Mouse (Mus musculus): ENCODE data around the gene Poc1b.
A peak's percentile ranks its signal among the peaks of the same experiment; 100 is the strongest.

The Poc1b gene

GRCm38 (mm10) chr10:99106703-99107631 lies at the start of gene Poc1b:
Poc1b (plus strand) TSS chr10:99107036.
- peak; percentile 72 for DNase-seq (ENCODE audit: low read depth, low spot score)

DNA sequence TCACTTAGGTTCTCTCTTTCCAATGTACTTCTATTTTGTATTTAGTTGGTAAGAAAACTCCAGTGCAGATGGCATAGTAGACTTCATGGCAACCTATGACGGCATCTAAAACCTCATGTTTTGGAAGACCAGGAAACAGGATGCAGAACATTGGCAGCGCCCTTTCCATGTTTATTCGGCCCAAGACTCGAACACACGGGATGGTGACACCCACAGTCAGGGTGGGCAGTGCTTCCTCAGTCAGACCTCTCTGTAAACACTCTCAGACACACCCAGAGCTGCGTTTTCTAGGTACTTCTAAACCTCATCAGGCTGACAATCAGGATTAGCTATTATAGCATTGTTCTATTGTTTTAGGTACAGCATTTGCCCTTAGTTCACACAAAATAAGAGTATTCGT lies 46.2 kb upstream of the Poc1b start:
- no peak for DNase-seq (ENCODE audit: low read depth, low spot score)

GRCm38 (mm10) chr10:99061418-99061817 lies 45.4 kb upstream of the Poc1b start:
- no peak for DNase-seq (ENCODE audit: low read depth, low spot score)

- no peak for DNase-seq (ENCODE audit: low read depth, low spot score)
Observed at GRCm38 (mm10) chr10:99062546-99062945, 44.3 kb upstream of the Poc1b start.

GRCm38 (mm10) chr10:99076113-99076895 lies 30.5 kb upstream of the Poc1b start:
- DNase-seq (ENCODE audit: low read depth, low spot score): peak; percentile 74

- DNase-seq (ENCODE audit: low read depth, low spot score): no peak
Observed at GRCm38 (mm10) chr10:99078621-99079020, 28.2 kb upstream of the Poc1b start.

GRCm38 (mm10) chr10:99081569-99081990 lies 25.3 kb upstream of the Poc1b start:
- DNase-seq (ENCODE audit: low read depth, low spot score): peak; percentile 92

DNA sequence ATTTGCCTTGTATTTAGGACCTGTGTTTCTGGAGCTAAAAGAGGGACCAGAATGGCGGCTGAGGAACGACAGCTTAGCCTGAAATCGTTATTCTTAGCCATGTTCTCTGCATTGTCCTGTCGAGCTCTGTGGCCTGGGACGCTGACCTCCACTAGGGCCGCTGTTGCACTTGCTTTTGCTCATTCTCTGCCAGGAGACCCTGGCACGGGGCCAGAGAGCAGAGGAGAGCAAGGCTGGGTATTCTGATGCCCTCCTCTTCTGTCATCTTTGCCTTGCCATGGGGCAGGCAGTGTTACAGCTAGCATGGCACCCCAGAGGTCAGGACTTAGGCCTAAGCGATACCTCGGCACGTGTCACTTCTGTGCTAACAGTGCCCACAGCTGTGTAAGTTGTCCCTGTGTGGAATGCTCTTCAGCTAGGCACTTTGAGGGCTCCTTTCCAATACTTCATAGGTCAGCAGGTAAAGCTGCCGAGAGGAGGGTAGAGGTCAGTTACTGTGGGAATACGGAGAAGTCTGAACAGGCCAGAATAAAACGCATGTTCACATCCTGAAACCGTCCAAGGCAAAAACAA lies 23.3 kb upstream of the Poc1b start:
- no peak for DNase-seq (ENCODE audit: low read depth, low spot score)

DNA sequence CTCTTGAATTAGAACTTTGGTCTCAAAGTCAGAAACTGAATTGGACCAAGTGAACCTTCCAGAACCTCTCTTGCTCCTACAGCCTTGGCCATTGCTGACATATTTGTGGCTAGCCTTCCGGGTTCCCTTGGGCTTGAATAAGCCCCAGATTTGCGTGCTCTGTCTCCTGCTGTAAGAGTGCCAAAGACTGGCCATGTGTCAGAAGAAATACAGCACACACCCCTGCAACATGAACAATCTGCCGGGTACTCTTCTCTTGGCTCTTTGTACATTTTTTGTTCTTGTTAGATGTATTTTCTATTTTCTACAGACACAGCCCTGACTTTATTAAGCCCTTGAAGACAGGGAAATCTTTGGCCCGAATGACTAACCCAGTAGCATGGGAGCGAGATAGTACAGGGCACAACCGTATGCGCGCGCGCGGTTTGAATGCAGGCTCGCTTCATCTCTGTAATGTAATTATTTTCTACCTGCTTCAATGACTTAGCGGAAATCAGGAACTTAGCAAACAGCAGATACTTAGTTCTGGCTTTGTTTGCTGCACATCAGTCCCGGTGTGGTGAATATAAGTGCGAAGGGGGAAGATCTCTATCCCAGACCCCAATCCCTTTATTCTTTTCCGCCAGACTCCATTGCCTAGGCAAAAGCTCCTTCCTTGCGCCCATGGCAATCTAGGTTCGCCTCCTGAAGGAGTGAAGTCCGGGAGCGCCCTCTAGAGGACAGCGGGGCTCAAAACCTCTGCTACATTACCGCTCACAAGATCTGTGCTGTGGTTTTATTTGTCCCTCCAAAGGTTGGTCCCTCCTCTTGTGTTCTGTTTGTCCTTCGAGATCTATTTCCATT lies 22.2 kb upstream of the Poc1b start:
- DNase-seq (ENCODE audit: low read depth, low spot score): peak; percentile 84

- no peak for DNase-seq (ENCODE audit: low read depth, low spot score)
Observed at GRCm38 (mm10) chr10:99085240-99085587, 21.6 kb upstream of the Poc1b start.

GRCm38 (mm10) chr10:99086029-99086428 lies 20.8 kb upstream of the Poc1b start:
- DNase-seq (ENCODE audit: low read depth, low spot score): no peak

GRCm38 (mm10) chr10:99089906-99090305 lies 16.9 kb upstream of the Poc1b start:
- no peak for DNase-seq (ENCODE audit: low read depth, low spot score)

- DNase-seq (ENCODE audit: low read depth, low spot score): no peak
Observed at GRCm38 (mm10) chr10:99093364-99093763, 13.5 kb upstream of the Poc1b start.

GRCm38 (mm10) chr10:99095114-99095513 lies 11.7 kb upstream of the Poc1b start:
- no peak for DNase-seq (ENCODE audit: low read depth, low spot score)

GRCm38 (mm10) chr10:99097374-99097773 lies 9.5 kb upstream of the Poc1b start:
- peak; percentile 36 for DNase-seq (ENCODE audit: low read depth, low spot score)

- DNase-seq (ENCODE audit: low read depth, low spot score): no peak
Observed at GRCm38 (mm10) chr10:99105522-99105921, 1.3 kb upstream of the Poc1b start.

DNA sequence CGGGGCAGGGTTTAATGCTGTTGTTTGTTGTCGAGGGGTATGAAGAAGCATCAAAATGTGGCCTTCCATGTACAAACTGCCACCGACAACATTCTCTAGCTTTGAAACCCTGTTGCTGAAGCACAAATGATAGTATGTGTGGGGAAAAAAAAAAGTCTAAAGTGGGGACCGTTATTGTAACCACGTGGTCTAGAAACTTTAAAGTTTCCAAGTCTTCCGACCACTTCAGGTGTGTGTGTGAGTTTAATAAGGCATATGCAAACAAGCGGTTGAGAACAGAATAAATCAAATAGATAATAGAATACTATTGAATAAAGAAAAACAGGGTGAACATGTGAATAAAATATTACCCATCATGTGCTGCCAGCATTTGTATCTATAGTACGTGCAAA lies 529 bp upstream of the Poc1b start:
- DNase-seq (ENCODE audit: low read depth, low spot score): no peak

- peak; percentile 42 for DNase-seq (ENCODE audit: low read depth, low spot score)
Observed at GRCm38 (mm10) chr10:99107964-99108363, 1.1 kb downstream of the Poc1b start, which contains the start of gene Galnt4. Galnt4 (plus strand) TSS chr10:99108159.

DNA sequence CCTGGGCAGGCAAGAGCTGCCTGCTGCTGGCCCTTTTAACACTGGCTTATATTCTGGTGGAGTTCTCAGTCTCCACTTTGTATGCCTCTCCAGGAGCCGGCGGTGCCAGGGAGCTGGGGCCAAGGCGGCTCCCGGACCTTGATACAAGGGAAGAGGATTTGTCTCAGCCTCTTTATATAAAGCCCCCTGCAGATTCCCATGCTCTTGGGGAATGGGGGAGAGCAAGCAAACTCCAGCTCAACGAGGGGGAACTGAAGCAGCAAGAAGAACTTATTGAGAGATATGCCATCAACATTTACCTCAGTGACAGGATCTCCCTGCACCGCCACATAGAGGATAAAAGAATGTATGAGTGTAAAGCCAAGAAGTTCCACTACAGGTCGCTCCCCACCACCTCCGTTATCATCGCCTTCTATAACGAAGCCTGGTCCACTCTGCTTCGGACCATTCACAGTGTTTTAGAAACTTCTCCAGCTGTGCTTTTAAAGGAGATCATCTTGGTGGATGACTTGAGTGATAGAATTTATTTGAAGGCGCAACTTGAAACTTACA lies 1.7 kb downstream of the Poc1b start:
- DNase-seq (ENCODE audit: low read depth, low spot score): no peak

- DNase-seq (ENCODE audit: low read depth, low spot score): no peak
Observed at GRCm38 (mm10) chr10:99113533-99113932, 6.7 kb downstream of the Poc1b start.

GRCm38 (mm10) chr10:99114295-99114694 lies 7.5 kb downstream of the Poc1b start:
- no peak for DNase-seq (ENCODE audit: low read depth, low spot score)
